Mouse (Mus musculus): ENCODE data around the gene Ccnl2. TPM values are rescaled to one million over a fixed set of nuclear protein-coding genes. Genes with fewer than 3 reads are reported as not detected.

The Ccnl2 gene
- 134 and 137 TPM in 2 replicates for polyA plus RNA-seq (2015; fragmentation: Nextera tagmentation; extraction: Ambion mirVana)

GRCm38 (mm10) chr4:155811929-155812664 lies at the start of gene Ccnl2:
TSS of gene Ccnl2 (plus strand) at chr4:155812489.
- Histone ChIP-seq H3K4me3 (peak within 1 kb of the TSS; percentile 96), H3K4me2 (peak within 1 kb of the TSS; percentile 83), H3K9me3 (no peaks in the 10 kb centered on the region), H3K36me3 (peaks cover 59% of the 10 kb centered on the region), H3K27me3 (no peaks in the 10 kb centered on the region), H3K9ac (peak within 1 kb of the TSS; percentile 97), H3K4me1 (replicated peaks) (peaks cover 31% of the 10 kb centered on the region), H3K27ac (replicated peaks) (peak within 1 kb of the TSS; percentile 92)
- peak; percentile 99 for ATAC-seq (ENCODE audit: low FRiP score, low read depth)
- under 1% methylated on average over 58 of the region's 60 CpGs for WGBS

- peaks cover 12% of the 10 kb centered on the region for H3K27me3 ChIP-seq
- peak overlapping the region; percentile 77 for H3K9ac ChIP-seq
- H3K36me3 ChIP-seq: no peaks in the 10 kb centered on the region
- H3K4me3 ChIP-seq: peak overlapping the region; percentile 50
- ATAC-seq (ENCODE audit: low FRiP score, low read depth): no peak
- peak overlapping the region; percentile 87 for H3K4me2 ChIP-seq
- no peaks in the 10 kb centered on the region for H3K9me3 ChIP-seq
- H3K4me1 ChIP-seq (replicated peaks): peaks cover 27% of the 10 kb centered on the region
- H3K27ac ChIP-seq (replicated peaks): peak overlapping the region; percentile 72; the same call in 1 of the 2 replicates
- 64% methylated on average over 5 of the region's 5 CpGs for WGBS
Measured at GRCm38 (mm10) chr4:155769496-155769879, 42.8 kb upstream of the Ccnl2 start.

- ATAC-seq (ENCODE audit: low FRiP score, low read depth): peak; percentile 77
Measured at GRCm38 (mm10) chr4:155769880-155770512, 42.3 kb upstream of the Ccnl2 start.

GRCm38 (mm10) chr4:155770626-155771025 lies 41.7 kb upstream of the Ccnl2 start:
- ATAC-seq (ENCODE audit: low FRiP score, low read depth): peak; percentile 8; the same call in 1 of the 2 replicates
- H3K27ac ChIP-seq (replicated peaks): 0 out of 2 replicates have a peak overlapping the region, but pooled peaks have one; percentile 72
- WGBS: 38% methylated on average over 24 of the region's 24 CpGs
- peaks cover 12% of the 10 kb centered on the region for H3K27me3 ChIP-seq
- peak overlapping the region; percentile 77 for H3K9ac ChIP-seq
- H3K4me3 ChIP-seq: peak overlapping the region; percentile 50
- no peaks in the 10 kb centered on the region for H3K36me3 ChIP-seq
- peaks cover 38% of the 10 kb centered on the region for H3K4me1 ChIP-seq (replicated peaks)
- no peaks in the 10 kb centered on the region for H3K9me3 ChIP-seq
- peak overlapping the region; percentile 87 for H3K4me2 ChIP-seq

More at GRCm38 (mm10) chr4:155769880-155770512, 42.3 kb upstream of the Ccnl2 start:
- Histone ChIP-seq H3K4me2 (peak overlapping the region; percentile 87), H3K36me3 (no peaks in the 10 kb centered on the region), H3K9ac (peak overlapping the region; percentile 77), H3K27me3 (peaks cover 12% of the 10 kb centered on the region), H3K4me1 (replicated peaks) (peaks cover 31% of the 10 kb centered on the region), H3K9me3 (no peaks in the 10 kb centered on the region), H3K4me3 (peak overlapping the region; percentile 50), H3K27ac (replicated peaks) (peak overlapping the region; percentile 72)
- 1% methylated on average over 39 of the region's 39 CpGs for WGBS

GRCm38 (mm10) chr4:155771706-155772105 lies 40.6 kb upstream of the Ccnl2 start:
- Histone ChIP-seq H3K4me2 (peak overlapping the region; percentile 13; the same call in 1 of the 2 replicates), H3K36me3 (no peaks in the 10 kb centered on the region), H3K27me3 (peaks cover 12% of the 10 kb centered on the region), H3K27ac (replicated peaks) (no peak overlapping the region), H3K4me1 (replicated peaks) (peaks cover 42% of the 10 kb centered on the region), H3K9me3 (no peaks in the 10 kb centered on the region), H3K4me3 (no peak overlapping the region), H3K9ac (no peak overlapping the region)
- WGBS: 76% methylated on average over 2 of the region's 2 CpGs
- no peak for ATAC-seq (ENCODE audit: low FRiP score, low read depth)

GRCm38 (mm10) chr4:155772786-155773185 lies 39.5 kb upstream of the Ccnl2 start:
- Histone ChIP-seq H3K4me1 (replicated peaks) (peaks cover 42% of the 10 kb centered on the region), H3K36me3 (no peaks in the 10 kb centered on the region), H3K27ac (replicated peaks) (no peak overlapping the region), H3K4me2 (peak overlapping the region; percentile 65), H3K9me3 (no peaks in the 10 kb centered on the region), H3K9ac (no peak overlapping the region), H3K4me3 (0 out of 2 replicates have a peak overlapping the region, but pooled peaks have one; percentile 39), H3K27me3 (peaks cover 12% of the 10 kb centered on the region)
- 89% methylated on average over 13 of the region's 13 CpGs for WGBS
- ATAC-seq (ENCODE audit: low FRiP score, low read depth): no peak

- H3K36me3 ChIP-seq: no peaks in the 10 kb centered on the region
- no peak for ATAC-seq (ENCODE audit: low FRiP score, low read depth)
- peak overlapping the region; percentile 39 for H3K4me3 ChIP-seq
- peak overlapping the region; percentile 34; the same call in 1 of the 2 replicates for H3K9ac ChIP-seq
- H3K9me3 ChIP-seq: no peaks in the 10 kb centered on the region
- 40% methylated on average over 5 of the region's 5 CpGs for WGBS
- peak overlapping the region; percentile 75; the same call in 1 of the 2 replicates for H3K27ac ChIP-seq (replicated peaks)
- peaks cover 12% of the 10 kb centered on the region for H3K27me3 ChIP-seq
- H3K4me1 ChIP-seq (replicated peaks): peaks cover 42% of the 10 kb centered on the region
- peak overlapping the region; percentile 65 for H3K4me2 ChIP-seq
Measured at GRCm38 (mm10) chr4:155773335-155774078, 38.8 kb upstream of the Ccnl2 start.

- Histone ChIP-seq H3K27me3 (peaks cover 12% of the 10 kb centered on the region), H3K9me3 (no peaks in the 10 kb centered on the region), H3K9ac (peak within 1 kb of the TSS; percentile 34), H3K4me1 (replicated peaks) (peaks cover 40% of the 10 kb centered on the region), H3K36me3 (no peaks in the 10 kb centered on the region), H3K4me2 (peak within 1 kb of the TSS; percentile 65), H3K4me3 (peak within 1 kb of the TSS; percentile 39), H3K27ac (replicated peaks) (peak within 1 kb of the TSS; percentile 75)
- WGBS: 1% methylated on average over 35 of the region's 35 CpGs
- peak; percentile 85 for ATAC-seq (ENCODE audit: low FRiP score, low read depth)
Measured at GRCm38 (mm10) chr4:155774280-155774754, 38.0 kb upstream of the Ccnl2 start, which contains the start of gene Vwa1. TSS of gene Vwa1 (minus strand) at chr4:155774698.

- 0 out of 2 replicates have a peak, but pooled peaks have one; percentile 14 for ATAC-seq (ENCODE audit: low FRiP score, low read depth)
- Histone ChIP-seq H3K9me3 (no peaks in the 10 kb centered on the region), H3K4me1 (replicated peaks) (peaks cover 33% of the 10 kb centered on the region), H3K9ac (peak overlapping the region; percentile 34), H3K4me2 (peak overlapping the region; percentile 65), H3K27ac (replicated peaks) (peak overlapping the region; percentile 75), H3K36me3 (no peaks in the 10 kb centered on the region), H3K27me3 (peaks cover 12% of the 10 kb centered on the region), H3K4me3 (peak overlapping the region; percentile 39)
- 53% methylated on average over 9 of the region's 9 CpGs for WGBS
Measured at GRCm38 (mm10) chr4:155774971-155775740, 37.1 kb upstream of the Ccnl2 start.

GRCm38 (mm10) chr4:155775855-155776254 lies 36.4 kb upstream of the Ccnl2 start:
- WGBS: 71% methylated on average over 3 of the region's 3 CpGs
- H3K4me1 ChIP-seq (replicated peaks): peaks cover 27% of the 10 kb centered on the region
- H3K4me3 ChIP-seq: no peak overlapping the region
- no peaks in the 10 kb centered on the region for H3K36me3 ChIP-seq
- H3K27ac ChIP-seq (replicated peaks): peak overlapping the region; percentile 55
- ATAC-seq (ENCODE audit: low FRiP score, low read depth): no peak
- peaks cover 12% of the 10 kb centered on the region for H3K27me3 ChIP-seq
- no peak overlapping the region for H3K9ac ChIP-seq
- H3K4me2 ChIP-seq: no peak overlapping the region
- no peaks in the 10 kb centered on the region for H3K9me3 ChIP-seq
